Mouse (Mus musculus) adrenal gland, adult 8-10 months (tissue): ENCODE measurements around the gene Fbln1. TPM values are rescaled to one million over a fixed set of nuclear protein-coding genes. Genes with fewer than 3 reads are reported as not detected.
"Not testable (repeated sequence)": the region's sequence is repeated elsewhere in the genome, so short reads cannot be mapped to it uniquely, and the experiment has no call there.

Source experiments
- DNase-seq: peaks from one replicate; pipeline ENCODE4 v3.0.0; 2022
- total RNA-seq, 4 experiments: library from RNA; stranded (reverse); gene quantifications; 2 replicates each; pipeline ENCODE4 v1.2.4; 2022

The Fbln1 gene
- total RNA-seq, 4 experiments from 2014 or later = 24.9 to 34.2 (median 29.2) TPM

DNA sequence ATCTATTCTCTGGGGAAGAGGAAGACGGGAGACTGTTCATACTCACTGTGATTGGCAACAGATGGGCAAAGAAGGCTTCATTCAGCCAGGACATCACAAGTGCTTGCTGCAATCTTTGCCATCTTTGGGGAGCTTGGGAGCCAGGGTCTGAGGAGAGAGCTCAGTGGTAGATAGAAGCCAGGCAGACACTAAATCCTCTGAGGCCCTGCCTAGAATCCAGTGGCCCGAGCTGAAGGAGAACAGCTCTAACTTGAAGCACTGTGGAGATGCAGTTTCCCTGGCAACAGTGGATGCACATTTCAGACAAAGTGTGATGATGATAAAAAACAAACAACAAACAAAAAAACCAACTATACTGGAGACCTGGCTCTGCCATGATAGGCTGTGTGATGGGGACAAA is 90.2 kb downstream of the Fbln1 start:
- DNase-seq = no peak

DNA sequence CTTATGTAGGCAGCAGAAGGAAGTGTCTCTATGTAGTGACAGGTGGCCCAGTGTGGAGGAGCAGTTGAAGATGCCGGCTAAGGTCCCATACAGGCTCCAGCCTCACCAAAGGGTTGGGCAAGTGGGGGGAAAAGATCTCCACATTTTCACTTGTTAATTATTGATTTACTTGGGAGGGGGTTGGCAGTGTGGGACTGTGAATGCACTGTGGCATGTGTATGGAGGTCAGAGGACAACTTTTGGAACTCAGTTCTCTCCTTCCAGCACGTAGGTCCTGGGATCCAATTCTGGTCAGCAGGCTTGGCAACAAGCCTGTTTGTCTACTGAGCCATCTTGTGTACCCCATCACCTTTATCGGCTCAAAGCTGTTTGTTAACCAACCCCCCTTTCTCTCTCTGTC is 90.8 kb downstream of the Fbln1 start:
- DNase-seq = no peak

DNA sequence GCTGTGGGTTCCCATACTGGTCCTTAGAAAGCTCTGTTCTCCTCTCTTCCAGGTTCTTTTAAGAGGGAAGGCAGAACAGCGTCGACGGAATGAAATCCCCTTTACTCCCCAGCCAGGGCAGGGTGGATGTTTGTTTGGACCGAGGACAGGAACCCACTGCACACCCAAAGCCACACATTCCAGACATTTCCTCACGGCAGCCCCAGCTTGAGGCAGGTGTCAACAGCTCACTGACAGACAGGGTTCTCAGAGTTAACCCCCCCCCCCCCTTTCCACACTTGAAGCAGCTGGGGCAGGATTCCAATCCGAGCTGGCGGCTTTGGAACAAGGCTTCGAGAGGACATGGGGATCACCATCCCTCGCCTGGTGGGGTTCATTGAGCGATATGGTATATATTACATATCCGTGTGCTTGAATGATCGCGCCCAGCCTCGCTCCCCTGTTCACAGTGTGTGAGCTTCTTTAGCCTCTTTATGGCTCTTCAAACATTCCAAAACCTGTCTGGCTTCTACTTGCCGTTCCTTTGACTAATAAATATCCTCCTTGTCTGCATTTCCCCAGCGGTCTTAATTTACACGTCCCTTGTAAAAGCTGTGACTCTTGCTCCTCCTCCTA is 92.5 kb downstream of the Fbln1 start:
- no peak for DNase-seq

DNA sequence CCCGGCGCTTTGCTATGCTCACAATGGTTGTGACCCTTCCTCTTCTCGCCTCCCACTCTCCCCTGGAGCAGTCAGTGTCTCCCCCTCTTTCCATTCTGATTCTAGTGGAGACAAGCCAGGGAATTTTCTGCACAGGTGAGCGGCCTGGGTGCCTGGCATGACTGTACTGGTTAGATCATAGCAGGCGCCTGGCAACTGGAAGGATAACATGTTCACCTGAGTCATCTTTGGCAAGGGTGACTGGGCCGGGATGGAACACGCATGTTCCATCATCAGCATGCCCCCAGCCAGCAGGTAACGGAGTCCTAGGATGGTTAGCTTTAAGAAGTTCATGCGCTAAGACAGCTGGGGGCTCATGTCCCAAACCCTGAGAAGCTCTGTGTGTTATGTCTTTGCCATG is 93.2 kb downstream of the Fbln1 start:
- no peak for DNase-seq

- DNase-seq = no peak
Observed at GRCm38 (mm10) chr15:85303241-85303640, 97.5 kb downstream of the Fbln1 start.

DNA sequence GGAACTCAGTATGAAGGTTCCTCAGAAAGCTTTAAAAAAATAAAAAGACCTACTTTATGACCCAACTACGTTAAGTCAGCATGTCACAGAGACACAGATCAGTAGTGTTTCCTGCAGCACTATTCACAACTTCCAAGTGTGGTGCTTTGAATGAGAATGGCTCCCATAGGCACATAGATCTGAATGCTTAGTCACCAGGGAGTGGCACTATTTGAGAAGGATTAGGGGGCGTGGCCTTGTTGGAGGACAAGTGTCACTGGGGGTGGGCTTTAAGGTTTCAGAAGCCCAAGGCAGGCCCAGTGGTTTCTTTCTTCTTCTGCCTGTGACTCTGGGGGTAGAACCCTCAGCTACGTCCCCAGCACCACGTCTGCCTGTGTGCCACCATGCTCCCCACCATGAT is 98.2 kb downstream of the Fbln1 start:
- no peak for DNase-seq

GRCm38 (mm10) chr15:85307061-85307660 is 101.4 kb downstream of the Fbln1 start:
- no peak for DNase-seq

DNA sequence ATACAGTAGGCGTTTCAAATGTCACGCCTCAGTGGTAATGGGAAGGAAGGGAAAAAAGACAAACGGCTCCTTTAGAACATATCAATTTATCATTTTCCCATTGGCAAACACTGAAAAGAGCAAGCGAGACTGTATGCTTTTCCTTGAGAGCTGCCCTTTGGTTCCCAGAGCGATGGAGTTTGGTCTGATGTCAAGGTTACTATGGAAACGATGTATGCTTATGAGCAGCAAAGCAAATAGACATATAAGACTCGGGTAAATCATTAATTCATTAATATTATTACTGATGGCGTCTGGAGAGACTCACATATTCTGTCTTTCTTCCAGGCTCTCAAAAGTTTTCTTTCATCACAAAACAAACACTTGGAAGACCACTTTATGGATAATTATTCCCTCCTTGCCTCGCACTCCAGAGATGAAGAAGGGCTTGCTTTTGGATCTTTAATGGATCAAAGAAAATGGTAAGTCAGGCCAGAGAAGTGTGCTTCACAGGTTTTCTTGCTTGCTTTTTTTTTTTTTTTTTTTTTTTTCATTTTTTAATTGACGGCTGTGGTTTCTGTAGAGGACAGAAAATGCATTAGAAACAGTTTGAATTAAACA is 105.4 kb downstream of the Fbln1 start:
- no peak for DNase-seq

DNA sequence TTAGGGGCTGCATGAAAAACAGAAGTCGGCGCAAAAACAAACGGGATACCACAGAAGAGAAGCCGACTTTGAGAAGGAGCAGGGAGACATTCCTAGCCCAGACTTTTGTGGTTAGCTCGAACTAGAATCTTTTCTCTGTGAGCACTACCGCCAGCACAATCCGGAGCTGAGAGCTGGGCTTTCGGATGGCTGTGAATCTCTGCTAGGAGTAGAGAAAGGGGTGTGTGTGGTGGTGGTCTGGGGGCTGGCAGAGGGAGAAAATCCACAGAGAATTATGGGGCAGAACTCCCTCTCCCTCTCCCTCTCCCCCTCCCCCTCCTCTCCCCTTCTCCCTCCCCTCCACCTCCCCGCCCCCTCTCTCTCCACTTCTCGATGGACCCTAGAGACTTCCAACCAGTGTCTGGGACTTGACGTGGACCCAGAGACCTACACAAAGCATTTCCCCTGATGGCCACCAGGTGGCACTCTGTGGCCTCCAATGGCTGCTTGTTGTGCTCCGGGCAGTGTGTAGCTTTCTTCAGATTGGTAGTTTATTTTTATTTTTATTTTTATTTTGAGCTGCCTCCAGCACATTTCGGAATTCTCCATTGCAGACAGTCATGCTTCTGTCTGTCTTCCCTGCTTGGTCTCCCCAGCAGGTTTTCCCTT is 109.8 kb downstream of the Fbln1 start:
- peak; percentile 59 for DNase-seq

- no peak for DNase-seq
Observed at GRCm38 (mm10) chr15:85316342-85317140, 110.8 kb downstream of the Fbln1 start.

GRCm38 (mm10) chr15:85319924-85320668 is 114.3 kb downstream of the Fbln1 start:
- peak; percentile 79 for DNase-seq

DNA sequence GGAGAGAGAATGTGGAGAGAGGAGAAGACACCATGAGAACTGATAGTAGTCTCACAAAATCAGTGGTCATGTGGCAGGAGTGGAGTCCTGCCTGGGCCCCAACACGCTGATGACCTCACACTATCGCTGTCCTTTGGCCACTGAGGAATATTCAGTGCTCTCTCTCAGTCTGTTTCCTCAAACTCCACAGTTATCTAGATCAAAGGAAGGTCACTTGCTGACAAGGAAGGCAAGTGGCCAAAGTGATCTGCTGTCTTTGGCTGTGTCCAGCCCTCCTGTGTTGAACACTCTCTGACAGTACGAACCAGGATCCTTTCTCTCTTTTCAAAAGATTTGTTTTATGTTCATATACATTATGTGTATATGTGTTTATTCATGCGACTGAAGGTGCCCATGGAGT is 117.5 kb downstream of the Fbln1 start:
- peak; percentile 30 for DNase-seq

DNA sequence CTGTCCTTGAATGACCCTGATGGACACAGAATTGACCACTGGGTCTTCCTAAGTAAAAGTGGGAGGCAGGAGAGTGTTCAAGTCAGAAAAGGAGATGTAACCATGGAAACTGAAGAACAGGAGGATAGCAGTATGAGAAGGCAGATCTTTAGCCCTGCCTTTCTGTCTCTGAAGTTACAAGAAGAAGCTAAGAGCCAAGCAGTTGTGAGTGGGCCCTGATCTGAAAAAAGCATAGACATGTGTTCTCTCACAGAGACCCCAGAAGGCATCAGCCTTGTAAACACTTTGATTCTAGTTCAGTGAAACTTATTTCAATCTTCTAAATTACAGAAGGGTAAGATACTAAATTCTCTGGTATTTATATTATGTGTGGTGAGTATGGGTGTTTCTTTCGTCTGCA is 118.7 kb downstream of the Fbln1 start:
- no peak for DNase-seq

GRCm38 (mm10) chr15:85327808-85328207 is 122.1 kb downstream of the Fbln1 start:
- no peak for DNase-seq

DNA sequence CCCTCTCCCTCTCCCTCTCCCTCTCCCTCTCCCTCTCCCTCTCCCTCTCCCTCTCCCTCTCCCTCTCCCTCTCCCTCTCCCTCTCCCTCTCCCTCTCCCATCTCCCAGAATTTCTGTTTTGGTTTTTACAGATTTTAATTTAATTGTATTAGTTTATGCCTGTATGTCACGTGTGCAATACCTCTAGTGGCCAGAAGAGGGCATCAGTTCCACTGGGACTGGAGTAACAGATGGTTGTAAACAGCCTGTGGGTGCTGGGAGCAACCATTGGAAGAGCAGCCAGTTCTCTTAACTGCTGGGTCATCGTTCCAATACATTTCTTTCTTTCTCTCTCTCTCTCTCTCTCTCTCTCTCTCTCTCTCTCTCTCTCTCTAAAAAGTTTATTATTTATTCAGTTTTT is 122.7 kb downstream of the Fbln1 start:
- DNase-seq = not testable (repeated sequence)

DNA sequence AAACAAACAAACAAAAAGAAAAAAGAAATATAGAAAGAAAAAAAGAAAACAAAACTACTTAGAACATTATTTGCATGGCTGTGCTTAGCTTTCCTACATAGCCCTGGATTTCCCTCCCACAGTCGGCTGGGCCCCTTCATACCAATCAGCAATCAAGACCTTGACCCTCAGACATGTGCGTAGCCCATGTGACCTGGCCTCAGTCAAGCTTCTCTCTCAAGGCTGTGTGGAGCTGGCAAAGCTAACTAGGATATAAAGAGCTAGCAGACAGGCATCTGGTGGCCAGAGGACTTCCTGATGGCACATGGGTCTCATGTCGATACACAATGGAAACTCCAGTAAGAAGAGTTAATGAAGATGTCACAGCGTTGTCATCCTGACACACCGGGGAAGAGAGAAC is 123.3 kb downstream of the Fbln1 start:
- peak; percentile 42 for DNase-seq

DNA sequence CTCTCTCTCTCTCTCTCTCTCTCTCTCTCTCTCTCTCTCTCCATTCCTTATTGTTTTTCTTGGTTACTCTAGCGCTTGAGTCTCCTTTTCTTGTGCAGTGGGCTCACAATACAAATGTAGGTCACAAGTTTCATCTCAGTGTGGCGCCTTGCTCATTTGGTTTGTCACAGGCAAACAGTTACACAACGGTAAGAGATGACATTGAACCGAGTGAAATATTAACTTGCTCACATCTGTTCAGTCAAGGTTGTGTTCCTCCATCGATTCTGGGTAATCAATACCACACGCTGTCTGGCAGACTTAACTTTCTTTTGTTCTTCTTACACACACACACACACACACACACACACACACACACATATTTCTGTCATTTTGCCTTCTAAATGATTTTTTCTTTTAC is 124.3 kb downstream of the Fbln1 start:
- no peak for DNase-seq

DNA sequence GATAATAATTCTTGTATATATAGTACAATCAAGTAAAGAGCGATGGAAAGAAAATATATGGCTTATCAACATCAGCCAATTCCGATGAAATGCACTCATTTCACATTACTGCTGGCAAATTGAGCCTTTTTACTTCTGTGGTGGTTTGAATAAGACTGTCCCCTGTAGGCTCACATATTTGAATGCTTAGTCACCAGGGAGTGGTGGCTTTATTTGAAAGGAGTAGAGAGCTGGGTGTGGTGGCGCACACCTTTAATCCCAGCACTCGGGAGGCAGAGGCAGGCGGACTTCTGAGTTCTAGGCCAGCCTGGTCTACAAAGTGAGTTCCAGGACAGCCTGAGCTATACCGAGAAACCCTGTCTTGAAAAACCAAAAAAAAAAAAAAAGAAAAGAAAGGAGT is 127.8 kb downstream of the Fbln1 start:
- not testable (repeated sequence) for DNase-seq

- no peak for DNase-seq
Observed at GRCm38 (mm10) chr15:85334234-85334633, 128.5 kb downstream of the Fbln1 start.

DNA sequence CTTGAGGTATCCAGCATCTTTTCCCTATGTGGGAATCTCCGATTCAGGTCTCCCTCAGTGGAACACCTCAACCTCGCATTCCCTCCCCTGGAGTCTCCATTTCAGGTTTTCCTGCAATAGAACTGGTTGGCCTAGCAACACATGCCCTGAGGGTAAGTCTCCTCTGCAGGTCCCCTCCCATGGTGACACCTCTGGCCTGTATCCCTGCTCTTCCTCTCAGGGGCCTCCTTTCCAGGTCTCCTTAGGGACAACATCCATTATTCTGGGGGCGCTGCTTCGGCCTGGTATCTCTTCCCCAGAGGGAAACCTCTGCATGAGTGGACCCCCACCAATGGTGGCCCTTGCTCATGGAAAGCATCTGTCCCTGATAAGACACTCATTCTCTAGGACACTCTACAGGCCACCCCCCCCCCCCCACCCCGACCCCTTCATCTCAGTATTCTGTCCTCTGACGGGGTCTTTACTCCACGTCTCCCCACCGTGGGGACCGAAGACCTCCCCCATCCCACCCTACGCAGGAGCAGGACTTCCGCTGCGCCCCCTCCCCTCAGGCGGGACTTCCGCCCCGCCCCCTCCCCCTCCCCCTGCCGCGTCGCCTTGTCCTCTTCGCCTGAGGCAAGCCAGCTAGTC is 130.0 kb downstream of the Fbln1 start, which contains the start of gene Atxn10:
Gene Atxn10 (plus strand): TSS at position 575 of the 630 bp plus-strand sequence.
- no peak for DNase-seq
